Mouse (Mus musculus) liver, embryonic 11.5 days (tissue): ENCODE data around the gene Dld. TPM values are rescaled to one million over a fixed set of nuclear protein-coding genes. Genes with fewer than 3 reads are reported as not detected.

Experiments used
- ATAC-seq: fragments of 200-750 bp; cut with Nextera tagmentation; replicated peaks from 2 replicates; pipeline ENCODE4 v1.8.0; 2017; ENCODE audit warnings: moderate number of reproducible peaks, mild to moderate bottlenecking, moderate TSS enrichment, moderate library complexity; ENCODE audit not compliant: low FRiP score
- DNase-seq: peaks from one replicate; pipeline ENCODE4 v3.0.0-alpha.2; 2017; ENCODE audit warnings: low spot score
- H3K27ac ChIP-seq: fragments of 300-500 bp; sonication (generic); 2 replicates; pipeline ENCODE4 v1.5.1; 2014; ENCODE audit warnings: mild to moderate bottlenecking, low read depth, low read length, control low read depth
- H3K27me3 ChIP-seq: fragments of 300-500 bp; sonication (generic); replicated peaks from 2 replicates; pipeline ENCODE4 v1.6.1; 2014; ENCODE audit warnings: low read length, mixed read lengths; ENCODE audit not compliant: control insufficient read depth, insufficient read depth
- H3K36me3 ChIP-seq: fragments of 300-500 bp; sonication (generic); 2 replicates; pipeline ENCODE4 v1.6.1; 2014; ENCODE audit warnings: mild to moderate bottlenecking, low read length, moderate library complexity, mixed read lengths; ENCODE audit not compliant: control insufficient read depth, insufficient read depth
- H3K4me1 ChIP-seq: fragments of 300-500 bp; sonication (generic); replicated peaks from 2 replicates; pipeline ENCODE4 v1.6.1; 2014; ENCODE audit warnings: low read length, mixed read lengths; ENCODE audit not compliant: control insufficient read depth, insufficient read depth
- H3K4me2 ChIP-seq: fragments of 300-500 bp; sonication (generic); 2 replicates; pipeline ENCODE4 v1.6.1; 2014; ENCODE audit warnings: mild to moderate bottlenecking, control low read depth, moderate library complexity
- H3K4me3 ChIP-seq: fragments of 300-500 bp; sonication (generic); 2 replicates; pipeline ENCODE4 v1.5.1; 2014; ENCODE audit warnings: low read depth, low read length, control low read depth
- H3K9ac ChIP-seq: fragments of 300-500 bp; sonication (generic); 2 replicates; pipeline ENCODE4 v1.6.1; 2014; ENCODE audit warnings: low read depth, low read length, control low read depth
- H3K9me3 ChIP-seq: fragments of 300-500 bp; sonication (generic); 2 replicates; pipeline ENCODE4 v1.6.1; 2016; ENCODE audit warnings: low read length, inconsistent platforms, mixed read lengths; ENCODE audit not compliant: control insufficient read depth
- WGBS: fragments of 180-500 bp; shearing (Covaris S2); extraction: QIAGEN DNeasy Blood & Tissue Kit; methylation state at CpG from one replicate; pipeline ENCODE4 v1.1.7; 2014; 5-methylcytosine and 5-hydroxymethylcytosine counted together
- polyA plus RNA-seq: library from polyadenylated mRNA; unstranded; fragments of >200 nt; fragmentation: Nextera tagmentation; extraction: Ambion mirVana; gene quantifications from 2 replicates; pipeline ENCODE4 v1.2.1, GENCODE M21; 2014

The Dld gene
- polyA plus RNA-seq, 1 experiment from 2014 or later: 139 TPM

DNA sequence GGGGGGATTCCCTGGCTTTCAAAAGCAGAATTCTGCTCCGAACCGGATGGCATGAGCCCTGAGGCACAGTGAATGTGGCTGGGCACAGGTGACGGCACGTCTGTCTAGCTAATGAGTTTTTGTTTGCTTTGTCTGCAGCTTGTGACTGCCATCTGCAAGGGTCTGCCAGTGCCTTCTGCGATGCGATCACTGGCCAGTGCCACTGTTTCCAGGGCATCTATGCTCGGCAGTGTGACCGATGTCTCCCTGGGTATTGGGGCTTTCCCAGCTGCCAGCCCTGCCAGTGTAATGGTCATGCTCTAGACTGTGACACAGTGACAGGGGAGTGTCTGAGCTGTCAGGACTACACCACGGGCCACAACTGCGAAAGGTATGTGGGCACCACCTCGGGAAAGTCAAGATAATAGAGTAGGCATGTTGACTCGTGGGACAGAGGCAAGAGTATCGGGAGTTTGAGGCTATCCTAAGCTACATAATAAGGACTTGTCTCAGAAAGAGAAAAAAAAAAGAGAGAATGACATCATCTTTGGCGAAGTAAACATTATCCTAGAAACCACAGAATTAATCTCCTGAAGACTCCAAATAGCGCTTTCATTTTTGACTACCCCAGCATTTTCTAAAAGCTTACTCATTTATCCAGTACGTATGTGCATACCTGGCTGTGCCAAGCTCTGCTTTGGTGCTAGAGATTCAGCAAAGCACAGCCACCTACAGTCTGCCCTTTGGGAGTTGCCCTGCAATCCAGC is 48.3 kb downstream of the Dld start:
- Histone ChIP-seq H3K27me3 (no peaks in the 10 kb centered on the region), H3K9ac (no peak overlapping the region), H3K4me3 (no peak overlapping the region), H3K27ac (no peak overlapping the region), H3K4me1 (no peaks in the 10 kb centered on the region), H3K36me3 (peaks cover 14% of the 10 kb centered on the region), H3K4me2 (no peak overlapping the region), H3K9me3 (no peaks in the 10 kb centered on the region)
- DNase-seq (no peak), ATAC-seq (no peak)
- WGBS: 86% methylated on average over 16 of the region's 16 CpGs

DNA sequence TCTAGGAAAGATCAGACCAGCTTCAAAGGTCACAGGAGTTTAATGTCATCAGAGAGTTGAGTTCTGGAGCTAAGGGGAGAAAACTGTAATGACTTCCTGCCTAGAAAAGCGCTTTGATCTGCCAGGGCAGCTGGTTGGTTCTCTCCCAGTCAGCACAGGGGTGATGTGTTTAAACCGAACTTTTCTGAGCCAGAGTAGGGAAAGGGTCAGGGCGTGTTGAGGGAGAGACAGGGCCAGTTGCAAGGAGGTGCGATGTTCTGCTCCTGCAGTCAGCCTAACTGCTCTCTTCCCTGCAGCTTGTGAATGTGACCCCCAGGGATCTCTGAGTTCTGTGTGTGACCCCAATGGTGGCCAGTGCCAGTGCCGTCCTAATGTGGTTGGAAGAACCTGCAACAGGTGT is 49.0 kb downstream of the Dld start:
- DNase-seq (no peak), ATAC-seq (no peak)
- Histone ChIP-seq H3K4me3 (no peak overlapping the region), H3K9ac (no peak overlapping the region), H3K4me1 (no peaks in the 10 kb centered on the region), H3K27ac (no peak overlapping the region), H3K27me3 (no peaks in the 10 kb centered on the region), H3K36me3 (peaks cover 13% of the 10 kb centered on the region), H3K4me2 (no peak overlapping the region), H3K9me3 (no peaks in the 10 kb centered on the region)
- WGBS: 68% methylated on average over 5 of the region's 5 CpGs

DNA sequence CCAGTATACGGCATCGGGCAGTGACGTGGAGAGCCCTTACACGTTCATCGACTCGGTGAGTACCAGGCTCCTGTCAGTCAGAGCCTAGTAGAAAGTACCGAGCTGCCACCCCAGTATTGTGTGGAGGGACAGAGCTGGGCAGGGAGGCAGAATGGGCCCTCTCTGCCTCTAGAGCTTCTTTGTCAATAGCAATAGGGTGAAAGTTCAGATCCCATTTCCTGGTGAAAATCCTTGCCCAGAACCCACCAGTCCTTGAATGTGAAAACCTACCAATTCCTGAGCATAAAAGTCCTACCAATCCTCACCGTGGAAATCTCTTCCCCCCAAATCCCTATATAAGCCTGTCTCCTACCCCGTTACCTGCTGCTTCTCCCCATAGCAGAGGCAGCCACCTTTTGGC is 51.0 kb downstream of the Dld start:
- no peaks in the 10 kb centered on the region for H3K9me3 ChIP-seq
- WGBS: 98% methylated on average over 9 of the region's 9 CpGs
- H3K36me3 ChIP-seq: peaks cover 13% of the 10 kb centered on the region; the same call in 1 of the 2 replicates
- H3K9ac ChIP-seq: no peak overlapping the region
- ATAC-seq (no peak), DNase-seq (no peak)
- no peaks in the 10 kb centered on the region for H3K4me1 ChIP-seq
- no peak overlapping the region for H3K4me3 ChIP-seq
- no peak overlapping the region for H3K27ac ChIP-seq
- no peak overlapping the region for H3K4me2 ChIP-seq
- no peaks in the 10 kb centered on the region for H3K27me3 ChIP-seq

DNA sequence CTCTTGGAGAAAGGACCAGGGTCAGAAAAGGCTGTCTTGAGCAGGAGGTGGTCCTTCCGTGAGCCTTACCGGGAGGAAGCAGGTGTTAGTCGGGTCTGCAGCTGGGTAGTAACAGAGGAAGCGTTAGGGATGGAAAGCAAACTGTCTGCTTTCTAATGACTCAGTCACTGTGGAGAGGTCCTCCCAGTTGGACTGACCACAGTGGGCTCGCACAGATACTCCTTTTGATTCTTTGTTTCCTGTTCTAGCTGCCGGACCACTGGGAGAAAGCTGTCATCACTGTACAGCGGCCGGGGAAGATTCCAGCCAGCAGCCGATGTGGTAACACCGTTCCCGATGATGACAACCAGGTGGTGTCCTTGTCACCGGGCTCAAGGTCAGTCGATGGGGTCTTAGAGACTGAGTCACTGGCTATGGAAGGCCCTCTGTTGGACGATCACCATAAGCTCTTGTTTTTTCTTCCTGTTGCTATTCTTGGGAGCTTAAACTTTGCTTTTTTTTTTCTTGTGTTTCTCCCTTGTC is 51.5 kb downstream of the Dld start:
- Histone ChIP-seq H3K4me3 (no peak overlapping the region), H3K27me3 (no peaks in the 10 kb centered on the region), H3K4me2 (no peak overlapping the region), H3K4me1 (0 out of 2 replicates have a peak, but pooled peaks cover 1% of the 10 kb centered on the region), H3K27ac (no peak overlapping the region), H3K36me3 (peaks cover 13% of the 10 kb centered on the region; the same call in 1 of the 2 replicates), H3K9ac (no peak overlapping the region), H3K9me3 (no peaks in the 10 kb centered on the region)
- ATAC-seq (no peak), DNase-seq (no peak)
- WGBS: 67% methylated on average over 14 of the region's 14 CpGs

DNA sequence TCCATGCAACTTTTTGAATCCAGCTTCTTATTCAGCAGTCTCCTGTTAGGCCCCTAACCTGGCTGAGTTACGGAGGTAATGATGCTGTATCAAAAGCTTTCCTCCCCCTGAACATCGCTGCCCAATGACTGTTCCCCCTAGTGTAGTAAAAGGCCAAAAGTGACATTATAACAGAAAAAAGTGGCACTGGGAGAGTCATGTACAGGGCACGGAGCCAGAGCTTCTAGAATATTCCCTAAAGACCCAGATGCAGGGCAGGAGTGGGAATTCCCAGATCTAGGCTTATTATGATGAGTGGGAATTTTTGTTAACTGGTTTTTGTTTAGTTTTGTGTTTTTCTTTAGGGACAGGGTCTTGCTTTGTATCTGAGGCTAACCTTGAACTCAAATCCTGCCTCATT is 52.1 kb downstream of the Dld start:
- ATAC-seq (no peak), DNase-seq (no peak)
- Histone ChIP-seq H3K4me3 (no peak overlapping the region), H3K4me1 (0 out of 2 replicates have a peak, but pooled peaks cover 4% of the 10 kb centered on the region), H3K27me3 (no peaks in the 10 kb centered on the region), H3K27ac (no peak overlapping the region), H3K4me2 (no peak overlapping the region), H3K9me3 (no peaks in the 10 kb centered on the region), H3K36me3 (peaks cover 13% of the 10 kb centered on the region; the same call in 1 of the 2 replicates), H3K9ac (no peak overlapping the region)
- 88% methylated on average over 3 of the region's 3 CpGs for WGBS

DNA sequence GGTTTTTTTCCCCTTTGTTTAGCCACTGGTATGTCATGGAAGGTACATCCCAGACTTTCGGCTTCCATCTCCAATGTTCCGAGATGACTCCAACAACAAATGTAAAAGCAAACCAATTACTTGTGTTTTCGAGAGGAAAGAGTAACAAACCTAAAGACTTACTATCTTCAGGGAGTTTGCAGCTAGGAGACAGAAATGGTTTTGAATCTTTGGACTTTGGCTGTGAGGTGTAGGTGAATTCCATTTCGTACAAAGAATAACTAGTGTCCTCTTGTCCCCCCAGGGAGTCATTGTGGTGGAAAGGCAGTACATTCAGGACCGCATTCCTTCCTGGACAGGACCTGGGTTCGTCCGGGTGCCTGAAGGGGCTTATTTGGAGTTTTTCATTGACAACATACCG is 52.7 kb downstream of the Dld start:
- Histone ChIP-seq H3K9ac (no peak overlapping the region), H3K4me1 (0 out of 2 replicates have a peak, but pooled peaks cover 4% of the 10 kb centered on the region), H3K4me3 (no peak overlapping the region), H3K4me2 (no peak overlapping the region), H3K9me3 (no peaks in the 10 kb centered on the region), H3K27me3 (no peaks in the 10 kb centered on the region), H3K36me3 (peaks cover 13% of the 10 kb centered on the region; the same call in 1 of the 2 replicates), H3K27ac (no peak overlapping the region)
- DNase-seq (no peak), ATAC-seq (no peak)
- 88% methylated on average over 8 of the region's 8 CpGs for WGBS

DNA sequence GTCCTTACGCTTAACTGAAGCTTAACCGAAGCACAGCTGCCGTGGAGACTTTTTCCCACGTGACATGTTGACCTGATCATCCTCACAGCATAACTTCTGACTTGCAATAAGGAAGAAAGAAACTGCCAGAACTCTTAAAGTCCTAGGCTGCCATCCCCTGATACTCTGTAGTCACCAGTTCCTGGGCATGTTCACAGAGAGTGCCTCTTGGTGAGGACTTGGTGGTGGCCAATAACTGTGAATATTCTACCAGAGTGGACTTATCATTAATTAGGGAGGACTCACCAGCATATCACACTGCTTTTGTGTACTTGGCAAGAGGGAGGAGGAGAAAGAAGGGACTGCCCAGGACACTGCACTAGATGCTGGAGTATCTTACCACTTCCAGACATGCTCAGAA is 53.1 kb downstream of the Dld start:
- H3K36me3 ChIP-seq: peaks cover 13% of the 10 kb centered on the region; the same call in 1 of the 2 replicates
- no peak overlapping the region for H3K9ac ChIP-seq
- DNase-seq (no peak), ATAC-seq (no peak)
- WGBS: 87% methylated on average over 4 of the region's 4 CpGs
- H3K27me3 ChIP-seq: no peaks in the 10 kb centered on the region
- no peak overlapping the region for H3K27ac ChIP-seq
- H3K4me1 ChIP-seq: 0 out of 2 replicates have a peak, but pooled peaks cover 4% of the 10 kb centered on the region
- H3K4me2 ChIP-seq: no peak overlapping the region
- H3K9me3 ChIP-seq: no peaks in the 10 kb centered on the region
- H3K4me3 ChIP-seq: no peak overlapping the region

DNA sequence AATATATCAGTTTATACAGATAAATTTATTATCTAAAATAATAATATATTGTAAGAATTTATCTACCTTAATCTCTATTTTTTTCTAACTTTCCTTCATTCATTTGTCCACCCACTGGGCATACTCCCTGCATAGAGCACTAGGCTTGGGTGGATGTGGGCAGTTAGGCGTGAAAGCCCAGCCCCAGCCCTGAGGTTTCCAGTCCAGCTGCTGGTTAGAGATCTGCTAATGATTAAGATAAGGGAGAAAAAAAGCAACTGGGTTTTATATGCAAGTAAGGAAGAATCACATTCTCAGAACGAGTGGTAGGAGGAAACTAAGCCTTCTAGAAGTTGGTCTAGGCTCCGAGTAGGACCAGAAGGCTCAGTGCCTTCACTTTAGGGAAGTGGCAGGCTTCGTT is 55.2 kb downstream of the Dld start:
- Histone ChIP-seq H3K4me2 (no peak overlapping the region), H3K4me3 (no peak overlapping the region), H3K27me3 (no peaks in the 10 kb centered on the region), H3K9ac (no peak overlapping the region), H3K36me3 (peaks cover 12% of the 10 kb centered on the region; the same call in 1 of the 2 replicates), H3K4me1 (0 out of 2 replicates have a peak, but pooled peaks cover 4% of the 10 kb centered on the region), H3K9me3 (no peaks in the 10 kb centered on the region), H3K27ac (no peak overlapping the region)
- ATAC-seq: no peak
- 59% methylated on average over 4 of the region's 4 CpGs for WGBS
- no peak for DNase-seq

DNA sequence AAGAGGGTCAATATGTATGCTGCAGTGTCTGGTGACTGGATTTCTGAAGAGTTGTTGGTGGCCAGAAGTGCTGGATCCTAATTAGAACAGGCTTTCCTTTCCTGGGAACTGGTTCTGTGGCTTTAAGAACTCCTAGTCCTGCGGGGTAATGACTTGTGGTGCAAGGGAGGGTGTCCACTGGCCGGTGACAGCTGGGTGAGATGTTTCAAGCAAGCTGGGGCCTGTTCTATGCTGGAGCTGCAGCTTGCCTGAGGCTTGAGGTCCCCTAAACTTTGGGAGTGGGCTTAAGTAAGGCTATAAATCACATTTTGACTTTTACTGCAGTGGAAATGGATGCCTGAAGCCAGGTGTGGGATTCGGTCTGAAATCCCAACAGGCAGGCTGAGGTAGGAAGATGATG is 55.7 kb downstream of the Dld start:
- 46% methylated on average over 3 of the region's 3 CpGs for WGBS
- Histone ChIP-seq H3K36me3 (peaks cover 6% of the 10 kb centered on the region; the same call in 1 of the 2 replicates), H3K9ac (no peak overlapping the region), H3K4me1 (0 out of 2 replicates have a peak, but pooled peaks cover 4% of the 10 kb centered on the region), H3K27ac (no peak overlapping the region), H3K4me2 (no peak overlapping the region), H3K4me3 (no peak overlapping the region), H3K27me3 (no peaks in the 10 kb centered on the region), H3K9me3 (no peaks in the 10 kb centered on the region)
- DNase-seq (no peak), ATAC-seq (no peak)
